Mouse (Mus musculus) thymus, adult 18-20 months (tissue): ENCODE data around the gene Hoxa9.

Experiments used
- DNase-seq, 2 experiments: peaks; one replicate each; pipeline ENCODE4 v3.0.0; 2022; ENCODE audit warnings: mixed read lengths in 2 of 2

Gene Hoxa9

DNA sequence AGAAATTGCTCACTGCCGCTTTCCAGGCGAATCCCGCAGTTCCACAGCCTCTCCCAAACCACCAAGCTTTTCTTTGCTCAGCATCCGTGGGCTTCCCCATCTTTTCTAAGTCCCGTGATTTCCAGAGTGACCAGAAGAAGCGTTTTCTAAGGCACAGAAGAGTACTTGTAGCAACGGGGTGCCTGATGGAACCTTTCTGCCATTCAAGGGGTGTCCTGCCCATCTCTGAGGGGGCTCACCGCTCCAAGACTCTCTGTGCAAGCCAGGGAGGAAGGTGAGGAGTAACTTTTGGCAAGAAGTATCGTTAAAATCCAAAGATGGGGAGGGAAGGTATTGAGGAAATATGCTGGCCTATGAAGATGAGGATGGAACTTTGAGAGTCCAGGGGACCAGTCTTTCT, 53.1 kb downstream of the Hoxa9 start:
- no peak for DNase-seq

GRCm38 (mm10) chr6:52177061-52177735, 53.7 kb downstream of the Hoxa9 start, which contains the start of gene 5730596B20Rik:
TSS of gene 5730596B20Rik (plus strand) at chr6:52177498.
- no peak for DNase-seq

GRCm38 (mm10) chr6:52176391-52176790, 54.5 kb downstream of the Hoxa9 start:
- no peak for DNase-seq

DNA sequence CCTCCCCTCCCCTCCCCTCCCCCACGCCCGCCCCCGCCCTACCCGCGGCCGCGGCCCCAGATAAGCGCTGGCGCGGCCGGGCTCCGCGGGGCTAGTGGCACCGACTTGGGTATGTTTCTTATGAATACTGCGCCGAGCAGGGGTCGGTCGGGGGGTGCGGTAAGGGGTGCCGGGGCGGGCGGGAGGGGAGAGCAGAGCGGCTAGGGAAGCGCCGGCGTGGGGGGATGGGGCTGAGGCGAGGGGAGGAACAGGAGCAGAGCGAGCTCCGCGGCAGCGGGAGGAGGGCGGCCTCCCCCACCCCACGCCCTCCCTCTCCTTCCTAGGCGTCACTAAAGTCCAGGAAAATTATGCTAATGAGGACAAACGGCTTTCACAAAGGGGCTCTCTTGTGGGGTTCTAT, 55.0 kb downstream of the Hoxa9 start:
- DNase-seq: no peak

- DNase-seq: no peak
Observed at GRCm38 (mm10) chr6:52174968-52175751, 55.7 kb downstream of the Hoxa9 start.

- DNase-seq: no peak
Observed at GRCm38 (mm10) chr6:52173648-52174047, 57.2 kb downstream of the Hoxa9 start.
